11 mouse cellular contexts compared by ENCODE assay signal in genomic region chr13:59892961-59893360, GRCm38 (mm10).
DNase-seq lines count a peak whose midpoint lies in the region; ATAC-seq and TF ChIP-seq lines count a peak whose summit lies in the region.
"Had no signal": no experiment of that assay in that cellular context is flagged by ENCODE, and none has a peak within 500 bp of the region (broad histone marks: within the 10 kb centered on the region; RNA-seq: fewer than 3 reads in every experiment).

No protein-coding gene starts in this region.

- peak; percentile 33 for TF ChIP-seq CTCF in Patski (IDR thresholded peaks at IDR 0.05)

- H3K4me1 ChIP-seq in hindbrain, embryonic 10.5 days (replicated peaks): peaks cover 39% of the 10 kb centered on the region
- peaks cover 19% of the 10 kb centered on the region for H3K4me1 ChIP-seq in hindbrain, embryonic 13.5 days (replicated peaks)
- H3K4me1 ChIP-seq in midbrain, embryonic 11.5 days (ENCODE audit: control insufficient read depth, insufficient read depth, low read length): peaks cover 3% of the 10 kb centered on the region; the same call in 1 of the 2 replicates

- no peaks in the 10 kb centered on the region for H3K36me3 ChIP-seq in hindbrain, embryonic 10.5 days
- no peaks in the 10 kb centered on the region for H3K36me3 ChIP-seq in hindbrain, embryonic 13.5 days
- no peaks in the 10 kb centered on the region for H3K36me3 ChIP-seq in midbrain, embryonic 11.5 days (ENCODE audit: control insufficient read depth, insufficient read depth, low read length)
- H3K36me3 ChIP-seq: liver, embryonic 13.5 days had no signal

- intact Hi-C loops in gastrocnemius, postnatal 36 days (cut with DNase I): no loop called here
- intact Hi-C loops in heart, postnatal 25 days (cut with DNase I): no loop called here

- H3K9ac ChIP-seq in hindbrain, embryonic 13.5 days: no peak overlapping the region
- H3K9ac ChIP-seq in midbrain, embryonic 11.5 days (ENCODE audit: low read length): no peak overlapping the region
- H3K9ac ChIP-seq: liver, embryonic 13.5 days had no signal

- CTCF ChIA-PET in Patski (lab: Charles Lee): interaction anchor here (1.4 kb wide), 1 partner anchor 59 kb away, joined by 3 read pairs; no protein-coding TSS in a partner anchor

- peak overlapping the region; percentile 30; the same call in 1 of the 2 replicates for H3K27ac ChIP-seq in hindbrain, embryonic 10.5 days
- no peak overlapping the region for H3K27ac ChIP-seq in hindbrain, embryonic 13.5 days
- no peak overlapping the region for H3K27ac ChIP-seq in midbrain, embryonic 11.5 days (ENCODE audit: low read depth, low read length)

- no peak for ATAC-seq in hindbrain, embryonic 13.5 days (ENCODE audit: low FRiP score)
- no peak for ATAC-seq in Patski
- no peak for ATAC-seq in midbrain, embryonic 11.5 days (ENCODE audit: low FRiP score)
- ATAC-seq: inflammation-experienced regulatory T-cells, adult 6 months had no signal

- DNase-seq in hindbrain, embryonic 10.5 days (ENCODE audit: low spot score): no peak
- DNase-seq in Patski (ENCODE audit: low read depth, low spot score): no peak
- DNase-seq in kidney, adult 18-20 months: peak; percentile 29
- peak; percentile 68 to 71 for DNase-seq in kidney, postnatal 36 days
- DNase-seq in gastrocnemius, postnatal 36 days: no peak
- DNase-seq in heart, postnatal 25 days (ENCODE audit: low spot score): no peak
- no peak for DNase-seq in midbrain, embryonic 11.5 days (ENCODE audit: low spot score, missing footprints)
- DNase-seq: liver, embryonic 13.5 days had no signal

- peaks cover 3% of the 10 kb centered on the region; the same call in 1 of the 2 replicates for H3K27me3 ChIP-seq in hindbrain, embryonic 10.5 days (ENCODE audit: insufficient read depth, poor library complexity, severe bottlenecking)
- no peaks in the 10 kb centered on the region for H3K27me3 ChIP-seq in hindbrain, embryonic 13.5 days
- no peaks in the 10 kb centered on the region for H3K27me3 ChIP-seq in Patski
- no peaks in the 10 kb centered on the region for H3K27me3 ChIP-seq in midbrain, embryonic 11.5 days (ENCODE audit: control insufficient read depth, insufficient read depth, low read length)
- H3K27me3 ChIP-seq: liver, embryonic 13.5 days had no signal

- H3K4me3 ChIP-seq in hindbrain, embryonic 10.5 days: no peak overlapping the region
- H3K4me3 ChIP-seq in hindbrain, embryonic 13.5 days: no peak overlapping the region
- no peak overlapping the region for H3K4me3 ChIP-seq in midbrain, embryonic 11.5 days (ENCODE audit: low read depth, low read length)
- H3K4me3 ChIP-seq: erythroblast, embryonic 14.5 days; liver, embryonic 13.5 days had no signal

- H3K4me2 ChIP-seq in hindbrain, embryonic 13.5 days: no peak overlapping the region
- H3K4me2 ChIP-seq in midbrain, embryonic 11.5 days: no peak overlapping the region
- H3K4me2 ChIP-seq: liver, embryonic 13.5 days had no signal

- no peaks in the 10 kb centered on the region for H3K9me3 ChIP-seq in hindbrain, embryonic 10.5 days
- H3K9me3 ChIP-seq in hindbrain, embryonic 13.5 days: no peaks in the 10 kb centered on the region
- H3K9me3 ChIP-seq in midbrain, embryonic 11.5 days (ENCODE audit: control insufficient read depth, low read length): no peaks in the 10 kb centered on the region
- H3K9me3 ChIP-seq: liver, embryonic 13.5 days had no signal

- in situ Hi-C loops in Patski (cut with MboI; ENCODE audit: low pct_unique_long_range_greater_than_20kb): loop anchor here (5.0 kb wide), 5 partner anchors 49 to 574 kb away; no protein-coding TSS in a partner anchor

- POLR2A ChIA-PET in Patski (lab: Charles Lee): interaction anchor here (2.2 kb wide), 1 partner anchor 281 kb away, joined by 11 read pairs; no protein-coding TSS in a partner anchor

- WGBS in hindbrain, embryonic 10.5 days: 66% methylated on average over 8 of the region's 8 CpGs
- WGBS in hindbrain, embryonic 13.5 days: 72% methylated on average over 8 of the region's 8 CpGs
- WGBS in midbrain, embryonic 11.5 days: 85% methylated on average over 8 of the region's 8 CpGs

Comparison
In these comparisons a context has a peak if more than half of its experiments do, and no peak if none do; other contexts are left out.
1. DNase-seq: peak in kidney, adult 18-20 months (single experiment) and kidney, postnatal 36 days (2 of 2); none in hindbrain, embryonic 10.5 days (single experiment), Patski (single experiment), gastrocnemius, postnatal 36 days (0 of 2), heart, postnatal 25 days (single experiment) and midbrain, embryonic 11.5 days (single experiment).